Mouse (Mus musculus): ENCODE measurements around the gene Hipk3. TPM values are rescaled to one million over a fixed set of nuclear protein-coding genes. Genes with fewer than 3 reads are reported as not detected.

The Hipk3 gene
- total RNA-seq, 1 experiment from 2014 or later: 48.7 TPM

- no peak for ATAC-seq (replicated peaks; ENCODE audit: insufficient number of reproducible peaks, low FRiP score, low TSS enrichment, poor library complexity, severe bottlenecking)
Observed at GRCm38 (mm10) chr2:104479054-104479453, 15.2 kb downstream of the Hipk3 start.

- ATAC-seq (replicated peaks; ENCODE audit: insufficient number of reproducible peaks, low FRiP score, low TSS enrichment, poor library complexity, severe bottlenecking): no peak
Observed at GRCm38 (mm10) chr2:104477398-104478015, 16.7 kb downstream of the Hipk3 start.

GRCm38 (mm10) chr2:104472056-104472455 is 22.2 kb downstream of the Hipk3 start:
- no peak for ATAC-seq (replicated peaks; ENCODE audit: insufficient number of reproducible peaks, low FRiP score, low TSS enrichment, poor library complexity, severe bottlenecking)

GRCm38 (mm10) chr2:104471161-104471560 is 23.1 kb downstream of the Hipk3 start:
- ATAC-seq (replicated peaks; ENCODE audit: insufficient number of reproducible peaks, low FRiP score, low TSS enrichment, poor library complexity, severe bottlenecking): no peak

DNA sequence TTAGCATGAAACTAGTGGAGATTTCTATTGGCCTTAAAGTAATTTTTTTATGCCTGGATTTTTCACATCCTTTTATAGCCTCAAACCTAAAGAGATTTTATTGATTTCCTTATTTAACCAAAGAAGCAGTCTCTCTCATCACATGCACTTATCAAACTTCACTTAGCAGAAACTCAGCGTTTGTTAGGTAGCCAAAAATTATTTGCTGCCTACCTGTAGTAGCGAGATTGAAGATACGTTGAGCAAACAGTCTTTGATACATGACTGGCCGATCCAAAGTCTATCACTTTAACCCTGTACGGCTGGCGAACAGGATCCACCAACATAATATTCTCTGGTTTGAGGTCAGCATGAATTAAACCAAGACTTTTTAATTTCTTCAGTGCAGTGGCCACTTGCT is 23.7 kb downstream of the Hipk3 start:
- ATAC-seq (replicated peaks; ENCODE audit: insufficient number of reproducible peaks, low FRiP score, low TSS enrichment, poor library complexity, severe bottlenecking): no peak

- no peak for ATAC-seq (replicated peaks; ENCODE audit: insufficient number of reproducible peaks, low FRiP score, low TSS enrichment, poor library complexity, severe bottlenecking)
Observed at GRCm38 (mm10) chr2:104468419-104468818, 25.8 kb downstream of the Hipk3 start.

DNA sequence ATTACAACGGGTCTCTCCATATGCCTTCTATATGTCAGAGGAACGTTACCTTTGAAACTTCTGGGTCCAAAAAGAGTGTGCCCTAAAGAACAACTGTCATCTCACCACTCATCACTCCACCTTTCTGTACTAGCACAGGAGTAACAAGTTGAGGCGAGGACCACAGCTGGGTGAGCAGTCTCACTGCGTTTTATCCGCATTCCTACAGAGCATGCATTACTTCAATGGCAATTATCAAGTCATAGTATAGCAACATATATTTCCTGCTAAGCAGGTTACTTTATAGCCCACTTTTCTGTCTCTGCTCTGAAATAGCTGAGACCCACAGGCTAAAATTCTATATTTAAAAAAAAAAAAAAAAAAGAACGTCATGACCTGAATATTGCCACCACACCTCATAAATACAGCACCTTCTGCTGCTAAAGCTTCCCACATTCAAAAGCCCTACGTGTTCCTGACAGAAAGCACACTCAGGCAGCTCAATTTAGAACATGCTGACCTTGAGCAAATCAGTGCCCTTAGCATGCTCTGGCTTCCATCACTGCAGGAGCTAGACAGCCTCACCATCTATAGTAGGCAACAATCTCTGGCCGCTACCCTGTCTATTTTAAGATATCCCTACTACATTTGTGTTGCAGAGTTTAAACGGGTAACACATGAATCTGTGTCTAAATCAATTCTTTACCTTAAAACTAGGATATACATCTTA is 27.2 kb downstream of the Hipk3 start:
- ATAC-seq (replicated peaks; ENCODE audit: insufficient number of reproducible peaks, low FRiP score, low TSS enrichment, poor library complexity, severe bottlenecking): no peak

GRCm38 (mm10) chr2:104465639-104466430 is 28.4 kb downstream of the Hipk3 start:
- no peak for ATAC-seq (replicated peaks; ENCODE audit: insufficient number of reproducible peaks, low FRiP score, low TSS enrichment, poor library complexity, severe bottlenecking)

DNA sequence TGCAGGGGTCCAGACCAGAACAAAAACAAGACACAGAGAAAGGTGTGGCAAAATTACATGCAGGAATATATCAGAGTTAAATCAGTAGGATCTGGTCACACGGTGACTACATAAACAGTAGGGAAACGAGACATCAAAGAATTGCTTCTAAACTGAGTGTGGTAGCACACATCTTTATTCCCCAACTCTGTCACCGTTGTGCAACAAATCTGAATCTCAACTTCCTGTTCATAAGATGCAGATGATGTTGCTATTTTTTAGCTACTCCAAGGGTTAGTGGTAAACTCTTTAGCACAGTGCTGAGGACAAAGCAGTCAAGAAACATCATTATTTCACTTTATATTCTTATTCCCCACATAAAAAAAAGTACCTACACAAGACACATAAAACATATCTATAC is 34.2 kb downstream of the Hipk3 start:
- ATAC-seq (replicated peaks; ENCODE audit: insufficient number of reproducible peaks, low FRiP score, low TSS enrichment, poor library complexity, severe bottlenecking): 0 out of 2 replicates have a peak, but pooled peaks have one; percentile 47

DNA sequence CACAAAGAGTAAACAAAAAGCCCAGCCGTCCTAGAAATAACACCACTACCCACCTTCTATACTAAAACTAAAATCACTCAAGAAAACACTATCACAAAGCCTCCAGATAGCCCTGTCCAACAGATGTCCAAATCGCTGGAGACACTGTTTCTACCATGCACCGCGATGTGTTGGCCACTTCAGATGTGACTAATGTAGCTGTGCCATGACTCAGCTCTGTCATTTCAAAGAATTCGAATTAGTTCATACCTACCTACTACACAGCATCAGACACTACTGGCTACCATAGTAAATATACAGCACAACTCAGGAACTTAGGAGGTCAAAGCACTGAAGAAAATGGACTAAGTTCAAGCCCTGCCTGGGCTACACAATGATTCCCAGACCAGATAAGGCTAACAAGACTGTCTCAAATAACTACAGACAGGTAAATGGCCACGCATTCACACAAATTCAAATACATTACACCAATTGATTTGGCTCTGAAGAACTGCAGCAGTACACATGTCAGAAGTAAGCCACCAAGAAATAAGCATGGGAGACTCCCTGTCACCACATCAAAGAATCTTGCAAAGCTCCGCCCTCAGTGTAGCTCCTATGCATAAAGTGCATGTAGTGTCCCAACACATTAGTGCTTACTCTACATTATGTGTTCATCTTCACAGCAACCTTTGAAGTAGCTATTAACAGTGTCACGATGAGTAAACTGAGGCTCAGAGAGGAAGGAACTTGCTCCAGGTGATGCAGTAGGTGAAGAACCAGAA is 35.5 kb downstream of the Hipk3 start:
- ATAC-seq (replicated peaks; ENCODE audit: insufficient number of reproducible peaks, low FRiP score, low TSS enrichment, poor library complexity, severe bottlenecking): no peak

DNA sequence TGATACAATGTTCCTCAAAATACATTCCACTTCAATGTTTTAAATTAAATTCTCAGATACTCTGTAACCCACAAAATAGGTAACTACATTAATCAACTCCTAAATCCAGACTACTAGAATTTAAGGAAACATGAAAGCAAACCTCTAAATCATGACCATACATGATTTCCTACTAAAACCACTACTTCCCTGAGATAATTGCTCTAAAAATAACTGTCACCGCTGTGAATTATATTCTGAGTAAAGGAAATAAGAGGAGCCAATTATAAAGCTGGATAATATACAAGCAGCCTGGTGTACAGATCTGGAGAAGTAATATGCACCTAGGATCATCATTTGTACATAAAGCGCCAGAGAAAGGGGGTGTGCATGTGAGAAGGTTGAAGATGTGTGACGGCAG is 37.1 kb downstream of the Hipk3 start:
- ATAC-seq (replicated peaks; ENCODE audit: insufficient number of reproducible peaks, low FRiP score, low TSS enrichment, poor library complexity, severe bottlenecking): no peak

DNA sequence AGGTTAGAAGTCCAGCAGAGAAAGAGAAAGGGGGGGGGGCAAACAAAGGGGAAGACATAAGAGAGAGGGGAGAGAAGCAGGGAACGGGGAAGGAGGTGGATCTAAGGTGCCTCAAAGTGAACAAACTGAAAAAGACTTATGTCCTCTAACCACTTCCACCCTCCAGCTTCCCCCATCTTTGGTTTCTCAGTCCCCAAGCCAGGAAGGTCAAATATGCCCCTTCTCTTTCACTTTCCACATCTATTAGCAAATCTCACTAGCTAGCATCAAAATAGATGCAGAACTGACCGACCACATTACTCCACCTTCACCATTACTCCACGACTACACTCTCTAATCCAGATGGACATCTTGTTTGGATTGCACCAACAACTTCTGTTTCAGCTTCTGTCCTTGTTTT is 43.6 kb downstream of the Hipk3 start:
- peak; percentile 40; the same call in 1 of the 2 replicates for ATAC-seq (replicated peaks; ENCODE audit: insufficient number of reproducible peaks, low FRiP score, low TSS enrichment, poor library complexity, severe bottlenecking)

DNA sequence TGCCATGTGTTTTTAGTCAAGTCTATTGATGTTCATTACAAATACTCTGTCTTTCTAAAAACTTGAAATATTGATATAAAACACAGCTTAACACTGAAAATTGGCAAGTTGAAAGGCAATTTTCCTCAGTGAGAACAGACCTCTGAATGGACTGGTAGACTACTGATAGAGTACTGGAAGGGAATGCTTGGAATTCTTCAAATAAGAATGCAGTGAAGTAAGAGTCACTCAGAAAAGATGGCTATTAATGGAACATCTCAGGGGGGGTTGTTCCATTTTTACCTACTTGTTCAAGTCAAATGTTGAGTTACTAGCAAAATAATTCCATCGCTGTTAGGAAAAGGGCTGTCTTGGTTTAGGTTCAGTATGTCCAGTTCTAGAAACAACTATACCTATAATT is 45.1 kb downstream of the Hipk3 start:
- no peak for ATAC-seq (replicated peaks; ENCODE audit: insufficient number of reproducible peaks, low FRiP score, low TSS enrichment, poor library complexity, severe bottlenecking)

GRCm38 (mm10) chr2:104448201-104448600 is 46.0 kb downstream of the Hipk3 start:
- ATAC-seq (replicated peaks; ENCODE audit: insufficient number of reproducible peaks, low FRiP score, low TSS enrichment, poor library complexity, severe bottlenecking): no peak

DNA sequence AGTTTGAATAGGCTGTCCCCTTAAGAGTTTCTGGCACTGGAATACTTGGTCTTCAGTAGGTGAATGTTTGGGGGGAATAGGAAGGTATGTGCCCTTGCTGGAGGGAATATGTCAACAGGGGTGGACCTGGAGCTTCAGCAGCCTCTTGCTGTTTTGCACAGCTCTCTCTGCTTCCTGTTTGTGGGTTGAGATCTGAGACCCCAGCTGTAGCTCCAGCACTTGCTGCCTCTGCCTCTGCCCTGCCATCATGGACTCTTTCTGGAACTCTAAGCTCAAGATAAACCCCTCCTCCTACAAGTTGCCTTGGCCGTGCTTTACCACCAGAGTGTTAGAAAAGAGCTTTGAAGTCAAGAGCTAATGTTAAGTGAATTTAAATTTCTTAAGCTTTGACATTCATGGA is 48.2 kb downstream of the Hipk3 start:
- ATAC-seq (replicated peaks; ENCODE audit: insufficient number of reproducible peaks, low FRiP score, low TSS enrichment, poor library complexity, severe bottlenecking): no peak

- ATAC-seq (replicated peaks; ENCODE audit: insufficient number of reproducible peaks, low FRiP score, low TSS enrichment, poor library complexity, severe bottlenecking): peak; percentile 80
Observed at GRCm38 (mm10) chr2:104444776-104445175, 49.5 kb downstream of the Hipk3 start.

GRCm38 (mm10) chr2:104442341-104442740 is 51.9 kb downstream of the Hipk3 start:
- no peak for ATAC-seq (replicated peaks; ENCODE audit: insufficient number of reproducible peaks, low FRiP score, low TSS enrichment, poor library complexity, severe bottlenecking)

DNA sequence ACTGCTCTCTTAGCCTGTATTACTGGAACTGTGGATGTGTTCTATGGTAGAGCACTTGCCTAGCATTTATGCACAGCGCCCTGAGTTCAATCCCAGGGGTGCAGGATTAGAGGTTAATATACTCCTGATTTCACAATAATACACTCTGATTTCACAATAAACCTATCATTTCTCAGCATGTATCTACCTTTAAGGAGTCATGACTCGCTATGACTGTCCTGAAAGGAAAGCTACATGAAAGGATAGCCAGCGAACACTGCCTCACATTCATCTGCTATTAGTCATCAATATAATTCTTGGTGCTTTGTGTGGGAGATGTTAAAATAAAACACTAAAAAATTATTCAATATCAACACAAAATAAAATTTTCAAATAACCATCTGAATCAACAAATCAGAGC is 58.0 kb downstream of the Hipk3 start:
- no peak for ATAC-seq (replicated peaks; ENCODE audit: insufficient number of reproducible peaks, low FRiP score, low TSS enrichment, poor library complexity, severe bottlenecking)

DNA sequence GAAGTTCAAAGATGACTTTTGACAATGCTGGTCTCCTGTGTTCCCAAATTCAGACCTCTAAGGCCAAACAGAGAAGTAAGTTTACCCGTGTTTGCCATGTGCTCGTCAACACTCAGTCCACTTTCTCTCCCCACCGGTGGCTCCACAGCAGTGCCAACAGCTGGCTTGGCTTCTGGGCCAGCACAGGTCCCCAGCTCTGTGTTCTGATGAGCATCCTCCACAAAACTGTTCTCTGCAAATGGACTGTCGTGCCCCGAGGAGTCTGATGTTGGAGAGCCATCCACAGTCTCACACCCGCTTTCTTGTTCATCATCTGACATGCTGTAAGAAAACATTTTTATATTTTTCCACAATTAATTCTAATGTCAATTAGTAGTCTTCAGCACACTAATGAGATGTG is 63.2 kb downstream of the Hipk3 start:
- no peak for ATAC-seq (replicated peaks; ENCODE audit: insufficient number of reproducible peaks, low FRiP score, low TSS enrichment, poor library complexity, severe bottlenecking)

All from monocyte, adult 5-6 weeks (primary cell).